Comparison of ENCODE assay signal across 19 mouse cellular contexts in genomic region chr7:83459520-83459919, GRCm38 (mm10).
DNase-seq lines count a peak whose midpoint lies in the region; ATAC-seq and TF ChIP-seq lines count a peak whose summit lies in the region.
"Had no signal": no experiment of that assay in that cellular context is flagged by ENCODE, and none has a peak within 500 bp of the region (broad histone marks: within the 10 kb centered on the region; RNA-seq: fewer than 3 reads in every experiment).

No protein-coding gene starts in this region.

- no peak for ATAC-seq in intestine, embryonic 14.5 days (replicated peaks; ENCODE audit: low FRiP score, low TSS enrichment, low read depth)
- ATAC-seq in intestine, embryonic 15.5 days = no peak
- no peak for ATAC-seq in embryonic facial prominence, embryonic 12.5 days (ENCODE audit: insufficient number of reproducible peaks, insufficient read depth, low FRiP score, low TSS enrichment)
- peak; percentile 40; the same call in 1 of the 2 replicates for ATAC-seq in stomach, embryonic 16.5 days (ENCODE audit: insufficient read depth, low FRiP score)
- ATAC-seq in midbrain, embryonic 16.5 days = no peak
- no peak for ATAC-seq in midbrain, postnatal 0 days (ENCODE audit: low FRiP score)
- ATAC-seq: forebrain, embryonic 16.5 days; intestine, postnatal 0 days; liver, embryonic 12.5 days; midbrain, embryonic 13.5 days had no signal

- 0 out of 2 replicates have a peak, but pooled peaks cover 4% of the 10 kb centered on the region for H3K4me1 ChIP-seq in intestine, embryonic 14.5 days (replicated peaks; ENCODE audit: control insufficient read depth, insufficient read depth, low read length)
- H3K4me1 ChIP-seq in intestine, embryonic 15.5 days (replicated peaks) = no peaks in the 10 kb centered on the region
- H3K4me1 ChIP-seq in embryonic facial prominence, embryonic 12.5 days = peaks cover 27% of the 10 kb centered on the region; the same call in 1 of the 2 replicates
- peaks cover 28% of the 10 kb centered on the region for H3K4me1 ChIP-seq in limb, embryonic 10.5 days
- H3K4me1 ChIP-seq in stomach, embryonic 16.5 days (ENCODE audit: control insufficient read depth, insufficient read depth, low read length) = no peaks in the 10 kb centered on the region
- no peaks in the 10 kb centered on the region for H3K4me1 ChIP-seq in midbrain, embryonic 16.5 days (ENCODE audit: control insufficient read depth, insufficient read depth, low read length)
- H3K4me1 ChIP-seq in midbrain, postnatal 0 days (ENCODE audit: insufficient read depth, low read length) = no peaks in the 10 kb centered on the region
- H3K4me1 ChIP-seq: hindbrain, embryonic 10.5 days; liver, embryonic 12.5 days; lung, embryonic 15.5 days; midbrain, embryonic 13.5 days had no signal

- H3K4me3 ChIP-seq in intestine, embryonic 14.5 days (ENCODE audit: low read depth, low read length) = no peak overlapping the region
- no peak overlapping the region for H3K4me3 ChIP-seq in intestine, embryonic 15.5 days (replicated peaks)
- H3K4me3 ChIP-seq in embryonic facial prominence, embryonic 12.5 days = no peak overlapping the region
- no peak overlapping the region for H3K4me3 ChIP-seq in limb, embryonic 10.5 days
- H3K4me3 ChIP-seq in stomach, embryonic 16.5 days (replicated peaks; ENCODE audit: low read length) = no peak overlapping the region
- no peak overlapping the region for H3K4me3 ChIP-seq in midbrain, embryonic 16.5 days (ENCODE audit: low read depth, low read length)
- no peak overlapping the region for H3K4me3 ChIP-seq in midbrain, postnatal 0 days (ENCODE audit: low read depth, low read length)
- H3K4me3 ChIP-seq: gastrocnemius, adult 2 months; hindbrain, embryonic 10.5 days; liver, embryonic 12.5 days; lung, embryonic 15.5 days; midbrain, embryonic 13.5 days had no signal

- no peaks in the 10 kb centered on the region for H3K27me3 ChIP-seq in intestine, embryonic 14.5 days (replicated peaks; ENCODE audit: control insufficient read depth, insufficient read depth, low read length)
- no peaks in the 10 kb centered on the region for H3K27me3 ChIP-seq in intestine, embryonic 15.5 days (replicated peaks)
- no peaks in the 10 kb centered on the region for H3K27me3 ChIP-seq in embryonic facial prominence, embryonic 12.5 days
- H3K27me3 ChIP-seq in limb, embryonic 10.5 days (ENCODE audit: low read depth, poor library complexity, severe bottlenecking) = no peaks in the 10 kb centered on the region
- no peaks in the 10 kb centered on the region for H3K27me3 ChIP-seq in stomach, embryonic 16.5 days (ENCODE audit: control insufficient read depth, insufficient read depth, low read length)
- no peaks in the 10 kb centered on the region for H3K27me3 ChIP-seq in midbrain, embryonic 16.5 days (ENCODE audit: control insufficient read depth, insufficient read depth, low read depth, low read length)
- no peaks in the 10 kb centered on the region for H3K27me3 ChIP-seq in midbrain, postnatal 0 days (ENCODE audit: insufficient read depth, low read length)
- H3K27me3 ChIP-seq: liver, embryonic 12.5 days; lung, embryonic 15.5 days; midbrain, embryonic 13.5 days had no signal

- H3K27ac ChIP-seq in intestine, embryonic 14.5 days (ENCODE audit: low read depth) = 0 out of 2 replicates have a peak overlapping the region, but pooled peaks have one; percentile 43
- H3K27ac ChIP-seq in intestine, embryonic 15.5 days = no peak overlapping the region
- peak overlapping the region; percentile 82; the same call in 1 of the 2 replicates for H3K27ac ChIP-seq in embryonic facial prominence, embryonic 12.5 days
- H3K27ac ChIP-seq in limb, embryonic 10.5 days = peak overlapping the region; percentile 87
- no peak overlapping the region for H3K27ac ChIP-seq in stomach, embryonic 16.5 days (ENCODE audit: low read length)
- H3K27ac ChIP-seq in midbrain, embryonic 16.5 days (ENCODE audit: low read length) = no peak overlapping the region
- H3K27ac ChIP-seq in midbrain, postnatal 0 days (ENCODE audit: low read depth, low read length) = no peak overlapping the region
- H3K27ac ChIP-seq: gastrocnemius, adult 2 months; liver, embryonic 12.5 days; lung, embryonic 15.5 days; midbrain, embryonic 13.5 days had no signal

- H3K9me3 ChIP-seq in intestine, embryonic 14.5 days (ENCODE audit: control insufficient read depth, low read length) = no peaks in the 10 kb centered on the region
- H3K9me3 ChIP-seq in intestine, embryonic 15.5 days = no peaks in the 10 kb centered on the region
- H3K9me3 ChIP-seq in embryonic facial prominence, embryonic 12.5 days = no peaks in the 10 kb centered on the region
- no peaks in the 10 kb centered on the region for H3K9me3 ChIP-seq in limb, embryonic 10.5 days (replicated peaks)
- H3K9me3 ChIP-seq in stomach, embryonic 16.5 days (replicated peaks; ENCODE audit: control insufficient read depth, low read length) = no peaks in the 10 kb centered on the region
- H3K9me3 ChIP-seq in midbrain, embryonic 16.5 days (replicated peaks; ENCODE audit: control insufficient read depth, low read length, poor library complexity, severe bottlenecking) = no peaks in the 10 kb centered on the region
- no peaks in the 10 kb centered on the region for H3K9me3 ChIP-seq in midbrain, postnatal 0 days (ENCODE audit: low read length)
- H3K9me3 ChIP-seq: hindbrain, embryonic 10.5 days; liver, embryonic 12.5 days; lung, embryonic 15.5 days; midbrain, embryonic 13.5 days had no signal

- no peak for DNase-seq in intestine, embryonic 14.5 days (ENCODE audit: low spot score)
- DNase-seq in limb, embryonic 10.5 days (ENCODE audit: low spot score) = no peak
- no peak for DNase-seq in midbrain, postnatal 0 days (ENCODE audit: low spot score)
- DNase-seq in cerebellum, adult 11-12 months = no peak
- DNase-seq: adrenal gland, postnatal 36 days; cerebellum, adult 9-10 months; gastrocnemius, adult 2 months; heart, adult 11 months; kidney, postnatal 10 days had no signal

- H3K36me3 ChIP-seq in intestine, embryonic 14.5 days (ENCODE audit: control insufficient read depth, insufficient read depth, low read length) = no peaks in the 10 kb centered on the region
- no peaks in the 10 kb centered on the region for H3K36me3 ChIP-seq in intestine, embryonic 15.5 days
- H3K36me3 ChIP-seq in embryonic facial prominence, embryonic 12.5 days = no peaks in the 10 kb centered on the region
- no peaks in the 10 kb centered on the region for H3K36me3 ChIP-seq in limb, embryonic 10.5 days
- no peaks in the 10 kb centered on the region for H3K36me3 ChIP-seq in stomach, embryonic 16.5 days (ENCODE audit: control insufficient read depth, insufficient read depth, low read length)
- no peaks in the 10 kb centered on the region for H3K36me3 ChIP-seq in midbrain, embryonic 16.5 days (ENCODE audit: control insufficient read depth, insufficient read depth, low read length)
- H3K36me3 ChIP-seq in midbrain, postnatal 0 days (ENCODE audit: insufficient read depth, low read length) = no peaks in the 10 kb centered on the region
- H3K36me3 ChIP-seq: hindbrain, embryonic 10.5 days; liver, embryonic 12.5 days; lung, embryonic 15.5 days; midbrain, embryonic 13.5 days had no signal

- no peak overlapping the region for H3K9ac ChIP-seq in intestine, embryonic 14.5 days (ENCODE audit: low read length)
- H3K9ac ChIP-seq in intestine, embryonic 15.5 days = no peak overlapping the region
- H3K9ac ChIP-seq in embryonic facial prominence, embryonic 12.5 days = no peak overlapping the region
- H3K9ac ChIP-seq in stomach, embryonic 16.5 days (ENCODE audit: low read length) = no peak overlapping the region
- no peak overlapping the region for H3K9ac ChIP-seq in midbrain, embryonic 16.5 days (ENCODE audit: low read depth, low read length)
- no peak overlapping the region for H3K9ac ChIP-seq in midbrain, postnatal 0 days (replicated peaks; ENCODE audit: low read length, poor library complexity, severe bottlenecking)
- H3K9ac ChIP-seq: liver, embryonic 12.5 days; lung, embryonic 15.5 days; midbrain, embryonic 13.5 days had no signal

- no peak overlapping the region for H3K4me2 ChIP-seq in intestine, embryonic 14.5 days (ENCODE audit: low read length)
- no peak overlapping the region for H3K4me2 ChIP-seq in intestine, embryonic 15.5 days (replicated peaks)
- no peak overlapping the region for H3K4me2 ChIP-seq in embryonic facial prominence, embryonic 12.5 days (replicated peaks)
- no peak overlapping the region for H3K4me2 ChIP-seq in stomach, embryonic 16.5 days (ENCODE audit: low read depth, low read length)
- no peak overlapping the region for H3K4me2 ChIP-seq in midbrain, embryonic 16.5 days (ENCODE audit: low read length)
- no peak overlapping the region for H3K4me2 ChIP-seq in midbrain, postnatal 0 days (ENCODE audit: low read depth, low read length, poor library complexity, severe bottlenecking)
- H3K4me2 ChIP-seq: liver, embryonic 12.5 days; lung, embryonic 15.5 days; midbrain, embryonic 13.5 days had no signal

- WGBS in intestine, embryonic 14.5 days = 36% methylated on average over 3 of the region's 3 CpGs
- WGBS in intestine, embryonic 15.5 days = 57% methylated on average over 3 of the region's 3 CpGs
- WGBS in embryonic facial prominence, embryonic 12.5 days = 15% methylated on average over 3 of the region's 3 CpGs
- 25% methylated on average over 3 of the region's 3 CpGs for WGBS in limb, embryonic 10.5 days
- WGBS in stomach, embryonic 16.5 days = 43% methylated on average over 3 of the region's 3 CpGs
- 71% methylated on average over 3 of the region's 3 CpGs for WGBS in midbrain, embryonic 16.5 days
- 79% methylated on average over 3 of the region's 3 CpGs for WGBS in midbrain, postnatal 0 days

- no peak for TF ChIP-seq CTCF in midbrain, postnatal 0 days (IDR thresholded peaks at IDR 0.05)

Comparison
In these comparisons a context has a peak if more than half of its experiments do, and no peak if none do; other contexts are left out.
1. H3K27ac ChIP-seq: peak in intestine, embryonic 14.5 days (single experiment), embryonic facial prominence, embryonic 12.5 days (single experiment) and limb, embryonic 10.5 days (single experiment); none in intestine, embryonic 15.5 days (single experiment), stomach, embryonic 16.5 days (single experiment), midbrain, embryonic 16.5 days (single experiment) and midbrain, postnatal 0 days (single experiment).